Mouse (Mus musculus) lung, embryonic 14.5 days (tissue): ENCODE data around the gene Itpk1. TPM values are rescaled to one million over a fixed set of nuclear protein-coding genes. Genes with fewer than 3 reads are reported as not detected.

Source experiments
- ATAC-seq: fragments of 200-750 bp; cut with Nextera tagmentation; 2 replicates; pipeline ENCODE4 v1.8.0; 2017; ENCODE audit warnings: mild to moderate bottlenecking, moderate TSS enrichment, moderate library complexity; ENCODE audit not compliant: insufficient read depth
- DNase-seq: peaks from one replicate; pipeline ENCODE4 v3.0.0-alpha.2; 2015
- H3K27ac ChIP-seq: fragments of 300-500 bp; sonication (generic); 2 replicates; pipeline ENCODE4 v1.5.1; 2014; ENCODE audit warnings: low read depth, mild to moderate bottlenecking, moderate library complexity
- H3K27me3 ChIP-seq: fragments of 300-500 bp; sonication (generic); 2 replicates; pipeline ENCODE4 v1.6.1; 2014; ENCODE audit warnings: low read length, control low read depth; ENCODE audit not compliant: insufficient read depth
- H3K36me3 ChIP-seq: fragments of 300-500 bp; sonication (generic); 2 replicates; pipeline ENCODE4 v1.6.1; 2014; ENCODE audit warnings: control low read depth; ENCODE audit not compliant: insufficient read depth
- H3K4me1 ChIP-seq: fragments of 300-500 bp; sonication (generic); 2 replicates; pipeline ENCODE4 v1.6.1; 2014; ENCODE audit warnings: antibody characterized with exemption, control low read depth; ENCODE audit not compliant: insufficient read depth
- H3K4me2 ChIP-seq: fragments of 300-500 bp; sonication (generic); 2 replicates; pipeline ENCODE4 v1.6.1; 2014; ENCODE audit warnings: mild to moderate bottlenecking
- H3K4me3 ChIP-seq: fragments of 300-500 bp; sonication (generic); 2 replicates; pipeline ENCODE4 v1.5.1; 2014; ENCODE audit warnings: low read depth, low read length
- H3K9ac ChIP-seq: fragments of 300-500 bp; sonication (generic); 2 replicates; pipeline ENCODE4 v1.6.1; 2014
- H3K9me3 ChIP-seq: fragments of 300-500 bp; sonication (generic); 2 replicates; pipeline ENCODE4 v1.6.1; 2016; ENCODE audit warnings: low read depth, low read length, control low read depth
- CTCF ChIP-seq: IDR thresholded peaks from 2 replicates; pipeline ENCODE4 v1.5.1; 2016; ENCODE audit warnings: antibody characterized with exemption, low read depth
- WGBS: fragments of 180-500 bp; shearing (Covaris S2); extraction: QIAGEN DNeasy Blood & Tissue Kit; methylation state at CpG from one replicate; pipeline ENCODE4 v1.1.7; 2014; 5-methylcytosine and 5-hydroxymethylcytosine counted together
- polyA plus RNA-seq: library from polyadenylated mRNA; unstranded; fragments of >200 nt; fragmentation: Nextera tagmentation; extraction: Ambion mirVana; gene quantifications from 2 replicates; pipeline ENCODE4 v1.2.1, GENCODE M21; 2014

Itpk1 gene
- polyA plus RNA-seq, result 7.2 and 8.4 TPM in 2 replicates

DNA sequence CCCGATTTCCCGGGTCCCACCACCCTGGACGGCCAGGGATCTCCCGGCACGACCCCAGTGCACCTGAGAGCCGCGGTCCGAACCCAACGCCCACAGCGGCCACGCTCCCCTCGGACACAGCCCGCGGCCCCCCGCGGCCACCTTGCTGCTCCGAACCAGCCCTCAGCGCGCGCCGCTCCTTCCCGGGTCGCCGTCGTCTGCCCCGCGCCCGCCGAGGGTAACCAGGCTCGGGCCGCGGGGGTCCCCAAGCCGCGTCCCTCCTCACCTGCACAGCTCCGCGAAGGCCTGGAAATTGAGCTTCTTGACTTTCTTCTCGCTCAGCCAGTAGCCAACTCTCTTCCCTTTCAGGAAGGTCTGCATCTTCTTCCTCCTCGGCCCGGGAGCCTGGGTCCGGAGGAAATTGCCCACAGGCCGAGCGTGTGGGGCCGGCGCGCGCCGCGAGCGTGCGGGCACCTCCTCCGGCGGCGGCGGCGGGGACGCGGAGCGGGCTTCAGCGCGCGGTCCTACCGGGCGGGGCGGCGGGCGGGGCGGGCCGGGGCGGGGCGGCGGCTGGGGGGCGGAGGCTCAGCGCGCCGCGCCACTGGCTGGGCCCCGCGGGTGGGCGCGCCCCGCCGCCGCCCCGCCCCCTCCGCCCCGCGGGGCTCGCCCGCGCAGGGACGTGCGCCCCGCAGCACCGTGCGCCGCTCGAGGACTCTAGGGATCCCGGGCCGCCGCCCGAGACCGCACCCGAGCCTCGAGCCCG, at the start of gene Itpk1:
Itpk1 (minus strand) TSS at position 474 of the 742 bp plus-strand sequence.
- Histone ChIP-seq H3K36me3 (no peaks in the 10 kb centered on the region), H3K27me3 (no peaks in the 10 kb centered on the region), H3K27ac (peak within 1 kb of the TSS; percentile 82), H3K4me3 (peak within 1 kb of the TSS; percentile 74), H3K9ac (peak within 1 kb of the TSS; percentile 75), H3K9me3 (no peaks in the 10 kb centered on the region), H3K4me1 (peaks cover 7% of the 10 kb centered on the region), H3K4me2 (peak within 1 kb of the TSS; percentile 95)
- no peak for TF ChIP-seq CTCF
- WGBS, result under 1% methylated on average over 74 of the region's 105 CpGs
- DNase-seq (peak; percentile 75), ATAC-seq (peak; percentile 91)

DNA sequence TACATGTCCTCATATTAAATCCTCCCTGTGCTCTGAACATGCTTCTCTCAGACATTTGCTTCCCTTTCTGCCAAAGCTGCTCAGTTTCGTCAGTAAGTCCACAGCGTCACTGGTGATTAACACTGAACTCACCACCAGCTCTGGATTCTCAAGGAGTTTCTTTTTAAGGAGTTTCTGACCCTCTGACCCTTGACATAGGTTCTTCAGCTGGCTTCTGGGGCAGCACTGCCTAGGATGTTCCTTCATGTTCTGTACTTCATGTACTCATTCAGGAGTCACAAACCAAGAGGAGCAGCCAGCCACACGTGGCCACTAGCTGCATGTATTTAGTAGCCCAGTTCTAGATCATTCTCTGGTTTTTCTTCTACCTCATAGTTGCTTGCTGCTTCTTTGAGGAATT, 43.5 kb upstream of the Itpk1 start:
- DNase-seq, result no peak
- H3K27me3 ChIP-seq, result no peaks in the 10 kb centered on the region
- TF ChIP-seq CTCF, result no peak

DNA sequence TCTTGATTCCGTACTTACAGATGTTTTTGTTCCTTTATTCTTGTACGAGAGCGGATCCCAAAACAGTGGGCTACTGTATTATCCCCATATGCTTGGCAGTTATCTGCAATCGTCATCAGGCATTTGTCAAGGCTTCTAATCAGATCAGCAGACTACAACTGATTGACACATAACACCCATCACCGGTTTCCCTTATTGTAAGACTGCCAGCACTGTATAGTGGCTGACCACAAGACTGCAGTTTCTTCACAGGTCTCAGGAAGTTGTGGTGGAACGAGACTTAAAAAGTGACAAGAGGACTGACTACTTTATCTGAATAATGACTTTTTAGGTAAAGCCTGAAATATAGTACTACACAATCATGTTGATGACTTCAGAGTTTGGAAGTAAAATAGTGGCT, 40.1 kb upstream of the Itpk1 start:
- H3K9ac ChIP-seq, result peak overlapping the region; percentile 9; the same call in 1 of the 2 replicates
- H3K4me1 ChIP-seq, result peaks cover 7% of the 10 kb centered on the region
- peaks cover 17% of the 10 kb centered on the region; the same call in 1 of the 2 replicates for H3K36me3 ChIP-seq
- no peak for TF ChIP-seq CTCF
- no peaks in the 10 kb centered on the region for H3K27me3 ChIP-seq
- WGBS, result 51% methylated on average over 6 of the region's 6 CpGs
- H3K4me3 ChIP-seq, result peak overlapping the region; percentile 84
- DNase-seq, result peak; percentile 22
- no peak overlapping the region for H3K27ac ChIP-seq
- peak overlapping the region; percentile 84 for H3K4me2 ChIP-seq
- ATAC-seq, result no peak
- H3K9me3 ChIP-seq, result no peaks in the 10 kb centered on the region

More for the DNA sequence above, 43.5 kb upstream of the Itpk1 start:
- H3K27ac ChIP-seq, result no peak overlapping the region
- peaks cover 14% of the 10 kb centered on the region; the same call in 1 of the 2 replicates for H3K36me3 ChIP-seq
- no peak overlapping the region for H3K9ac ChIP-seq
- WGBS, result 81% methylated on average over 3 of the region's 3 CpGs
- no peak overlapping the region for H3K4me2 ChIP-seq
- ATAC-seq, result no peak
- H3K4me3 ChIP-seq, result no peak overlapping the region
- no peaks in the 10 kb centered on the region; the same call in 1 of the 2 replicates for H3K4me1 ChIP-seq
- no peaks in the 10 kb centered on the region for H3K9me3 ChIP-seq

DNA sequence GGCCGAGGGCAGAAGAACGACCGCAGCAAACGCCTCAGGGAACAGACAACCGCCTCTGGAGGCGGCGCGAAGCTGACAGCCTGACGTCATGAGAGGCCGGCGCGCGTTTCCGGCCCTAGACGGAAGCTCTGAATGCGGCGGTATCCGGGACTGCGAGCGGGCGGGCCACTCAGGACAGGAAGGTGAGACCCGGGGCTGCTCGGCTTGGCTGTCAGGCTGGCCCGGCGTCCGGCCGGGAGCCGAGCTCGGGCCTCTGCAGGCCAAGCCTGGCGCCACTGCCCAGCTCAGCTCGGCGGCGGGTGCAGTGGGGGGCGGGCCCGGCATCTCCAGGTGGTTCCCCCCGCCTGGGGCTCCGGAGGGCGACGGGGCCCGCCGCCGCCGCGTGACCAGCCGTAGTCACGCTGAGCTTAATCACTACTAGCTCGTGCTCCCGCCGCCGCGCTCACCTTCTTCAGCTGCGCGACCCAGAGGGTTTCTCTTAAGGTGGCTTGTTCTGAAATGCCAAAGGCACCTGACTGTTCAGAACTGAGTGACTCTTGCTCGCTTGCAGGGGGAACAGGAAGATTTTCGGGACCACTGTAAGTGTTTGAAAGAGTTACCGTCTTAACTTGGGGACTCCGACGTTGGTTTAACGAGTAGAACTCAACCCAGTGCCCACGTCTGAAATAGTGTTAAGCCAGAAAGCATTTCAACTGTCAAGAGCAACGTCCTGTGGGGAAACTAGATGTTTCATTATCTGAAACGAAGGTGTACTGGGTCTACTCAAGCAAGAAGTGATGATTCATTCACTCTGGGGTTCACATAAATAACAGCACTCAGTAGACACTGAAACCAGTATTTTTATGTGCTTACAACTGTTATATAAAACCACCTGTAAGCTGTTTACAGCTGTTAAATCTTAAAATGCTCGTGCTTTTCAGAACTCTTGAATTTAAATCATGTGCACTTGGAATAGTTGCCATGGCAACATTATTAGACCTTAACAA, 39.2 kb upstream of the Itpk1 start, which contains the start of the genes Moap1 and Tmem251:
Moap1 (minus strand) TSS at position 73 of the 986 bp plus-strand sequence.
Tmem251 (plus strand) TSS at position 174 of the 986 bp plus-strand sequence.
- Histone ChIP-seq H3K27me3 (no peaks in the 10 kb centered on the region), H3K9me3 (no peaks in the 10 kb centered on the region), H3K36me3 (peaks cover 14% of the 10 kb centered on the region; the same call in 1 of the 2 replicates), H3K27ac (peak within 1 kb of the TSS; percentile 87), H3K4me3 (peak within 1 kb of the TSS; percentile 84), H3K9ac (peak within 1 kb of the TSS; percentile 78), H3K4me1 (peaks cover 7% of the 10 kb centered on the region), H3K4me2 (peak within 1 kb of the TSS; percentile 84)
- DNase-seq, result peak; percentile 95
- under 1% methylated on average over 62 of the region's 63 CpGs for WGBS
- ATAC-seq, result peak; percentile 98
- TF ChIP-seq CTCF, result no peak

DNA sequence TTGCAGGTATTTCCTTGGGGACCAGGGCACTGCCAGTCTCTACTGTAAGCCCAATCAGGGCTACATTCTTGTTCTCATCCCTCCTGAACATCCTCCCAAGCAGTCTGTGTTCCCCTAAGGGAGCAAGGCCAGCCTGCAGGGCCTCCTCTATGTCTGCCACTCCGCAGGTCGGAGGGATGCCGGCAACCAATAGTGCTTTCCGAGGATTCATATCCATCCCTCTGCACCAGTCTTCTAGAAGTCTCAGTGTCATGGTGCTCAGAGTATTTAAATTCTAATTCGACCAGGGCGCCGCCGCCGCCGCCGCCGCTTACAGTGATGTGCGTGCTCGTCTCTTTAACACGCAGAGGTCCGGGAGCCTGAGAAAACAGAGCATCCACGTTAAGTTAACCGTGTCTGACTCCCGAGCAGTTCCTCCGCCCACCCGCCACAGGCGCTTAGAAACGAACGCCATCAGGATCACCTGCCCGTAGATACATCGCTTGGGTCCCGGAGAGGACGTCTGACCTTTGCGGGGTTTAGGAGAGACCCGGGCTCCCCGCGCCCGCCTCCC, 38.4 kb upstream of the Itpk1 start:
- H3K36me3 ChIP-seq, result peaks cover 11% of the 10 kb centered on the region; the same call in 1 of the 2 replicates
- H3K27me3 ChIP-seq, result no peaks in the 10 kb centered on the region
- H3K4me2 ChIP-seq, result peak overlapping the region; percentile 84
- peak; percentile 53 for ATAC-seq
- peak overlapping the region; percentile 78 for H3K9ac ChIP-seq
- under 1% methylated on average over 33 of the region's 33 CpGs for WGBS
- TF ChIP-seq CTCF, result no peak
- DNase-seq, result no peak
- peak overlapping the region; percentile 87 for H3K27ac ChIP-seq
- peak overlapping the region; percentile 84 for H3K4me3 ChIP-seq
- H3K9me3 ChIP-seq, result no peaks in the 10 kb centered on the region
- peaks cover 7% of the 10 kb centered on the region for H3K4me1 ChIP-seq

DNA sequence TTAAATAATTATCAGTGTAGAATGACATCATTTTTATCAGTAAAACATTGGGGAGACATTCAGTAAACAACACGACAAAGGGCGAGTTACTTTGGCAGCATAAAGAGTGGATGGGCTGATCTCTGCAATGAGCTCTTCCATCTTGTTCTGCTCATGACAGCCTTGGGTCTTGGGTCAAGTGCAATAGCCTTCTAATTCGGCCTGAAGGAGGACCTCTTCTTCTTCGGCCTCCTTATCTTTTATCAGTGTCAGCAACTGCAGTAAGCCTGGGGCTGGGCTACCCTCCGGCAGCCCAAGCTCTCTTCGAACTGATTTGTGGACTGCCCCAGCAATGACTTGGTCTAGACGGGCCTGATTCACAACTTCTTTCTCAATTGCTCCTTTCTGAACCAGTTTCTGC, 37.3 kb upstream of the Itpk1 start:
- TF ChIP-seq CTCF, result no peak
- Histone ChIP-seq H3K9ac (no peak overlapping the region), H3K4me3 (no peak overlapping the region), H3K9me3 (no peaks in the 10 kb centered on the region), H3K4me1 (peaks cover 7% of the 10 kb centered on the region), H3K27ac (no peak overlapping the region), H3K4me2 (no peak overlapping the region; the same call in 1 of the 2 replicates), H3K27me3 (no peaks in the 10 kb centered on the region), H3K36me3 (peaks cover 6% of the 10 kb centered on the region; the same call in 1 of the 2 replicates)
- ATAC-seq, result no peak
- WGBS, result 71% methylated on average over 7 of the region's 7 CpGs
- no peak for DNase-seq
